Mouse (Mus musculus) C2C12 (cell line): ENCODE measurements around the gene Arhgap6.

Source experiments
- CTCF ChIP-seq: IDR thresholded peaks from one replicate; pipeline ENCODE4 v1.5.1; 2011; ENCODE audit not compliant: control insufficient read depth, insufficient read depth, insufficient read length
- MAX ChIP-seq: IDR thresholded peaks from one replicate; pipeline ENCODE4 v1.6.1; 2011; ENCODE audit warnings: mild to moderate bottlenecking, control low read depth

- TF ChIP-seq CTCF: no peak
- TF ChIP-seq MAX: no peak
These were observed 543.3 kb downstream of the Arhgap6 start for GRCm38 (mm10) chrX:169338213-169338612.
